Mouse (Mus musculus): ENCODE results near the gene Pde4dip.
A peak's percentile ranks its signal among the peaks of the same experiment; 100 is the strongest.

The Pde4dip gene

GRCm38 (mm10) chr3:97751566-97751965 is 136.9 kb downstream of the Pde4dip start:
- DNase-seq (ENCODE audit: low spot score): no peak

- no peak for DNase-seq (ENCODE audit: low spot score)
These were observed 139.7 kb downstream of the Pde4dip start for GRCm38 (mm10) chr3:97748789-97749188.

- DNase-seq (ENCODE audit: low spot score): no peak
These were observed 145.7 kb downstream of the Pde4dip start for GRCm38 (mm10) chr3:97742841-97743240.

- no peak for DNase-seq (ENCODE audit: low spot score)
These were observed 152.9 kb downstream of the Pde4dip start for GRCm38 (mm10) chr3:97735575-97735974.

- no peak for DNase-seq (ENCODE audit: low spot score)
These were observed 154.2 kb downstream of the Pde4dip start for GRCm38 (mm10) chr3:97734259-97734658.

- no peak for DNase-seq (ENCODE audit: low spot score)
These were observed 155.9 kb downstream of the Pde4dip start for GRCm38 (mm10) chr3:97732622-97733021.

GRCm38 (mm10) chr3:97730624-97731023 is 157.9 kb downstream of the Pde4dip start:
- no peak for DNase-seq (ENCODE audit: low spot score)

- peak; percentile 90 for DNase-seq (ENCODE audit: low spot score)
These were observed 158.4 kb downstream of the Pde4dip start for GRCm38 (mm10) chr3:97730131-97730530.

- DNase-seq (ENCODE audit: low spot score): no peak
These were observed 160.7 kb downstream of the Pde4dip start for GRCm38 (mm10) chr3:97727801-97728200.

GRCm38 (mm10) chr3:97719116-97719515 is 169.4 kb downstream of the Pde4dip start:
- DNase-seq (ENCODE audit: low spot score): no peak

- no peak for DNase-seq (ENCODE audit: low spot score)
These were observed 172.6 kb downstream of the Pde4dip start for GRCm38 (mm10) chr3:97715922-97716321.

GRCm38 (mm10) chr3:97710881-97711280 is 177.6 kb downstream of the Pde4dip start:
- no peak for DNase-seq (ENCODE audit: low spot score)

GRCm38 (mm10) chr3:97710134-97710533 is 178.4 kb downstream of the Pde4dip start:
- no peak for DNase-seq (ENCODE audit: low spot score)

- DNase-seq (ENCODE audit: low spot score): no peak
These were observed 181.9 kb downstream of the Pde4dip start for GRCm38 (mm10) chr3:97706561-97706960.

GRCm38 (mm10) chr3:97705508-97705907 is 183.0 kb downstream of the Pde4dip start:
- DNase-seq (ENCODE audit: low spot score): no peak

GRCm38 (mm10) chr3:97702448-97703080 is 185.9 kb downstream of the Pde4dip start:
- DNase-seq (ENCODE audit: low spot score): no peak

GRCm38 (mm10) chr3:97701198-97701597 is 187.3 kb downstream of the Pde4dip start:
- no peak for DNase-seq (ENCODE audit: low spot score)

GRCm38 (mm10) chr3:97699061-97699460 is 189.4 kb downstream of the Pde4dip start:
- peak; percentile 86 for DNase-seq (ENCODE audit: low spot score)

- DNase-seq (ENCODE audit: low spot score): no peak
These were observed 191.2 kb downstream of the Pde4dip start for GRCm38 (mm10) chr3:97697291-97697690.

GRCm38 (mm10) chr3:97696866-97697265 is 191.6 kb downstream of the Pde4dip start:
- DNase-seq (ENCODE audit: low spot score): peak; percentile 27

GRCm38 (mm10) chr3:97693806-97694205 is 194.7 kb downstream of the Pde4dip start:
- DNase-seq (ENCODE audit: low spot score): no peak

GRCm38 (mm10) chr3:97691443-97692017 is 197.0 kb downstream of the Pde4dip start:
- DNase-seq (ENCODE audit: low spot score): no peak

GRCm38 (mm10) chr3:97690590-97690989 is 197.9 kb downstream of the Pde4dip start:
- no peak for DNase-seq (ENCODE audit: low spot score)

- no peak for DNase-seq (ENCODE audit: low spot score)
These were observed 199.2 kb downstream of the Pde4dip start for GRCm38 (mm10) chr3:97689289-97689688.
